Mouse (Mus musculus): ENCODE measurements at regions not wholly inside any gene's neighbourhood (a gene's known extent, or its start where the extent isn't known, plus 50 kb on each side); places are given as distances from the start of the nearest gene placed in this dataset.

DNA sequence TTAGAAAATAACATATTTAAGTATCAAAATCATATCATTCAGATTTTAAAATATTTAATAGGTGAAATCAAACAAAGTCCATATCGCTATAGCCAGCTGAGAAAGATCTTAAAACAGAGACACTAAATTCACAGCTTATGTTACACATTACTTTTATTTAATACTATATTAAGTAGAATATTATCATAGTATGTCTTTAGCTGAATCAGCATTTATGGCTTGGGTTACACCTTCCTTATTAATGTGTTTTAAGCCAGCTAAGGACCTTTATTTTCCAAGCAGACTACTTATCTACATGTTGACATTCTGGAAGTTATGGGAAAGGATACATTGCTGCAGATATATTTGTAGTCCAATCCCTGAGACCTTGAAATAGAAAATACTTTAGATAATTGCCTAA lies 684.9 kb upstream of the Adgrl4 start:
- no peak for DNase-seq

DNA sequence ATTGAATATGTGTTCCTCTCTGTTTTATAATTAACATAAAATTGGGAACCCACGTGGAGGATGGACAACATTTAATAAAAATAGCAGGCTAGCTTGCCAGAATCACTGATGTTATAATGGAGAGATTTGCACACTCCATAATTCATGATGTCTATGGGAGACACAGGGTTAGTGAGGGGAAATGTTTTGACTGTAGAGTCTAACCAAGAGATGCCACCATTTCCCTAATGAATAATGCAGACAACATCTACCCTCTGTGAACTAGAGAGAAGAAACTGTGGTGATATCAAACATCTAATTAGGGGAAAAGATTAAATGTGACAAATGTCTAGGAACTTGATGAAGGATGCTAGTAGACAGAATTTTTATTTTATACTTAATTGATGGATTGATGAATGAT lies 677.8 kb upstream of the Adgrl4 start:
- no peak for DNase-seq

DNA sequence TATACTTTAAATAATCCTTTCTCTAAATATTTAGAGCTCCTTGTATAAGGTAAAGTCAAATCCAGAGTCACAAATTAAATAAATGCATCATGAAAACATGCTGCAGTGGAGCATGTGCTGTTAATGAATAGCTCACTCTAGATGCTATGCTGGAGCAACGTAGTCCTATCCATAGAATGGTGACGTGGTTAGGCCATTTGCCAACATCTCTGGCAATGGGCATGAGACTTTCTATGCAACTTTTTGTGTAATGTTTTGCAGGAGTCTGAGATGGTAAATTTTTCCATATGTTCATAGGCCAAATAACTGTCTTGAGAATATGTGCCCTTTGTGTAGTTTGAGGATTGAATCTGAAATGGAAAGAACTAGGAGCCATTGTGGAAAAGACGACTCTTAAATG lies 653.1 kb upstream of the Adgrl4 start:
- DNase-seq = no peak

DNA sequence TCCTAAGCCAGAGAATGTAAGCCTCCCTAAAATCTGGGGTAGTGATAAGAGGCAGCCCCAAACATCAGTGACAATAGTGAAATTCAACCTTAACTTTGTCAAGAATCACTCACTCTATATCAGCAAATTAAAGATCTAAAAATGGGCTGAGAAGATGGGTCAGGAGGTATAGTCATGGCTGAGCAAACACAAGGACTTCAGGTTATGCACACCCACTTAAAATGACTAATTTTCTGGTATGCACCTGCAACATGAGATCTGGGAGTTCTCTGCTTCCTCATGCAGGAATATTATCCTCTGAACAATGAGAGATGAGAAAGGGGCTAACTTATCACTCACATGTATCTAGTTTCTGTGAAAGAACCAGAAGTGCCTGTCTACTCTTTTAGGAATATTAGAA lies 619.9 kb upstream of the Adgrl4 start:
- DNase-seq = no peak

DNA sequence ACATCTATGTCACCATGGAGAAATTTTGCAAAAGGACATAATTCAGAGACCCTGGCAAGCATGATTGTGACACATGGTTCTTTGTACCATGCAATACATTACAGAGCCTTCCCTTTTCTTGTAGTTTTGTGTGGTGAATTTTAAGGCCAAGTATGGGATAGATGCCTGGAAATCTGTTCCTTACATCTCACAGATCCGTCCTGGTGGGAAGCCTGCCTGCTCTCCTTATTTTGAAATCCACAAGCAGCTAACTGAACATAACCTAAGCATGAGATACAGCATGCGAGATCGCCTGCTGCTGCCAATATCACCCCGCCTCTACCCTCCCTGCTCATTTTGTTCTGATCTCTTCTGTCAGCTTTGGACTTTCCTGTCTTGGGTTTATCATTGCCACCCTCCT lies 618.3 kb upstream of the Adgrl4 start:
- DNase-seq = peak; percentile 17 to 27

DNA sequence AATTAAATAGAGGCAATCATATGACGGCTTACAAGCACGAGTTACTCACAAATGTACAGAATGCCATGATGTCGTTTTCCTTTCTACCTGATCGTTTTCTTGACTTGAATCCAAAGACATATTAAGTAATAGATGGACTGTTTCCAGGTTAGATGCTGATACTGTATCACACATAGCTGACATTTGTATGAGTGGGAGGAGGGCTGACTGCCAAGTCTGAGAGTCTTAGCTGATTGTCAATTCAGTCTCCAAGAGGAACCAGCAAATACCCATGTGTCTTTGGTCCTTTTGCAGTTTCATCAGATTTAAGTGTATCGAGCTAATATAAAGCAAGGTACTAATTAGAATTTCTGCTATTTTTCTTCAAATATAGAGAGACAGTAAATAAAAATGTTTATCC lies 617.6 kb upstream of the Adgrl4 start:
- DNase-seq = peak; percentile 49 to 55

DNA sequence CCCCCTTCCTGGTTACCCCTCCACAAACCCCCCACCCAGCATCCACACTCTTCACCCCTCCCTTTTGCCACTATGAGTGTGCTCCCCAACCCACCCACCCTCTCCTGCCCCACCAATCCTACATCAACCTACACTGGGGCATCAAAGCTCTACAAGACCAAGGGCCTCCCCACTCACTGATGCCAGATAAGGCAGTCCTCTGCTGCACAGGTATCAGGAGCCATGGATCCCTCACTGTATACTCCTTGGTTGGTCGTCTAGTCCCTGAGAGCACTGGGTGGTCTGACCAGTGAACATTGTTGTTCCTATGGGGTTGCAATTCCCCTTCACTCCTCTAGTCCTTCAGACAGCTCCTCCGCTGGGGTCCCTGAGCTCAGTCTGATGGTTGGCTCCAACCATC lies 591.7 kb upstream of the Adgrl4 start:
- no peak for DNase-seq

DNA sequence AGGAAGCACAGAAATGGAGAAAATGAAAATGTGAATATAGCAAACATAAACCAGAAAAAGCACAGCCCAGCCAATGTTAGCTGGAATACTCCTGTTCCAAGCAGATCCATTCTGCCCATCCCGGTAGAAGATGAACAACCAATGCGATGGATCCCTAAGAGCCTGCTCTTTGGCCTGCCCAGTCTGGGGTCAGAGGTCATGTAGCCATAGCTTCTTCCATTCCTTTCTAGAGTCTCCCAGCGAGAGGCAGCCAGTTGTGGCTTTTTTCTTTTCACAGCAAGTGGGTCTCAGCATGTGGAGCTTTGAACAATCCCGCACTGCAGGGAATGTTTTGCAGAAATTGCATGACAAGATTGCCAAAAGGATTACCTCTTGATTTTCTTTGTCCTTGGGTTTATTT lies 585.6 kb upstream of the Adgrl4 start:
- DNase-seq = no peak

DNA sequence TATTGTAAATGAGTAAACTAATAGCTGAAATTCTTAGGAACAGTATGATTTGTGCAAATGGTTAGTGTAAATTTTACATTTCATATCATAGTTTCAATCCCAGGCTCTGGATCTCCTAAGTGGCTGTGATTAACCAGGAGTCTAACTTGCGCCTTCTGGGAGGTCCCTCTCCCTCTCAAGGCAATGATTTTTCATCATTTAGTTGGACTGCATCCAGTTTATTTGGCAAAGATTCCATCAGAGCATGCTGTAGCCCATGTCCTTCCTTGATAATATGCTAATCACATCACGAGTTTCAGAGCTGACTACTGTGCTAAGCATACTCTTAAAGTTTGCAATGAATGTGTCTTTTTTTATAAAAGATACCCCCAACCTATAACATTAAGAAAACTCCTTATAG lies 541.0 kb upstream of the Adgrl4 start:
- no peak for DNase-seq

DNA sequence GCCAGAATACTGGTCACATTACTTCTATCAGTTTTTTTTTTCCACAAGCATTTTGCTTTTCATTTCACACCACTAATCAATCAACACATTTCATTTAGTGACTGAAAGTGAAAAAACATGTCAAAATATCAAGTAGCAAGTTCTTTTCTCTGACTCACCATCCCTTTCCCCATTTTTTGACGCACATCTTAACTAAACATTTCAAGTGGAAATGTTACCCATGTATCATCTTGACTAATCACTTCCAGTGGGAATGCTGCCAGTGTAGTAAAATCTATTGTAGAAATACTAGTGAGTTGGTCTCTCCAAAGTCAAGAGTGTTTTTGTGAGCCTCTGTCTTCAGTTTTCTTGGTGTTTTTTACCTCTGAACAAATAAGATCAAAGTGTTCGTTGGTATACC lies 527.6 kb upstream of the Adgrl4 start:
- DNase-seq = no peak

DNA sequence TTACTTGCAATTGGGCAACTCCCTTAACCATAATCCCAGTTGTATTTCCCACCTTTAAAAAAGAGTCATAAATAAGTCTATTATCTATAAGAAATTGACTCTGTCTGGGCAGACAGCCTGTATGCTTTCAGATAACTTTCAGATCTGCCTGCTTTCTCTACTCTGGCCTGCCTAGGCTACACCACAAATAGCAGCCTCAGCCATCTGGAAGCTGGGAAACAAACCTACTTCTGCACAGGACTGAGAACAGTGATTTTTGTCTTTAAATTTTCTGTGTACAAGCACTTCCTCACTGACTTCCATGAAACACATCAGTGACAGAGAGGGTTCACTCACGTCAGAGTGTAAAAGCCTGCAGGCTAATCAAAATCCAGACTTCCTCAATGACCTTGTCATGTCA lies 482.8 kb upstream of the Adgrl4 start:
- peak in 1 of 2 experiments; percentile 3 for DNase-seq

DNA sequence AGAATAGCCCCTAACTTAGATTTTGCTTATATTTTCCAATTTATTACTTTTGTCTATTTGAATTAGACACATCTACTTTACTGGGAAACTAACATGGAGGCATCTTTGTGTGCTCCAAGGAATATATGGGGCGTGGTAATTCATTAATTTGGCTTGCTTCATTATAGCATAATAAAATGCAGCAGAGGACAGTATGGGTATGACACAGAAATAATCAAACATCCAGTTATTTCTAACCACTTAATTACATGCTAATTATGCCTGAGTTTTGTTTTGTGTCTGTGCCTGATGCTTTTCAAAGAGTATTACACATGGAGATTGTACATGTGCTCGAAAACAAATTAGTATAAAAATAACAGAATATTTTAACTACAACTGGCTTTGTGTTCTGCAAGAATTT lies 438.0 kb upstream of the Adgrl4 start:
- no peak for DNase-seq

DNA sequence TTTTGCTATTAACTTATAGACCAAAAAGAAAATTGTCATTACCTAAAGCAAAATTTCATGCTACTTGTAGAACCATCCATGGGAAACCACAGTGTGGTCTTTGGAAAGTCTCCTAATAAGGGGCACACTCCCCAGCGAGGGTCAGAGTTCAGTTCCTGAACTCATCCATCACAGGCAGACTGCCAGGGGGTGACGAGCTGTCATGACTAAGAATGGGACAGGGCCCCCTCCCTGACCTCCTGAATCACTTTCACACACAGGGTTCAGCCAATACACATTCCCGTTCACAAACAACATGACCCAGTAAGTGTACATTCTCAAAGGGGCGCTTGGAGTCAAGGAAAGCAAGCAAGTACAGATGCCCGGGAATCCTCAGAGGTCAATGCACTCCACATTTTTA lies 437.5 kb upstream of the Adgrl4 start:
- DNase-seq = no peak

DNA sequence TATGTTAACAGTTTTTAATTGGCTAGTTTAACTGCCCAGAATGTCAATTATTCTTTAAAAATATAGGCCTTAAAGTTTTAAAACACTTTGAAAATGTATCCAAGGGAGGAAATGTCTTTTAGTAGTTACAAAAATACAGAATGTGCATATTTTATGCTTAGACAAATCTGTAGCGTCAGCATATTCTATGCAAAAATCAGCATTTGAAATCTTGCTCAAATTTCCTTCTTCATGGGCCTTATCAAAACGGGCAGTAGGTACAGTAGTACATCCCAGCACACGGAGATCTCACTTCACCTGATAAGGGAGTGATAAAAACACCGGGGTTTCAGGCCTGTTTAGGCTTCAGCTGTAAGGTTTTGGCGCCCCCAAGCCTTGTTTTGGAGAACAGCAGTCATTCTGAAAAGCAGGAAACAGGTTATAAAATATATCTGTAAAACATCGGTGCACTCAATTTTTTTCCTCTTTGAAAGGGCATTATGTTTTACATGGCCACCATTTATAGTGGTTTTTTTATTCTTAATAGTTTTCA lies 435.7 kb upstream of the Adgrl4 start:
- DNase-seq = peak; percentile 17 to 35

DNA sequence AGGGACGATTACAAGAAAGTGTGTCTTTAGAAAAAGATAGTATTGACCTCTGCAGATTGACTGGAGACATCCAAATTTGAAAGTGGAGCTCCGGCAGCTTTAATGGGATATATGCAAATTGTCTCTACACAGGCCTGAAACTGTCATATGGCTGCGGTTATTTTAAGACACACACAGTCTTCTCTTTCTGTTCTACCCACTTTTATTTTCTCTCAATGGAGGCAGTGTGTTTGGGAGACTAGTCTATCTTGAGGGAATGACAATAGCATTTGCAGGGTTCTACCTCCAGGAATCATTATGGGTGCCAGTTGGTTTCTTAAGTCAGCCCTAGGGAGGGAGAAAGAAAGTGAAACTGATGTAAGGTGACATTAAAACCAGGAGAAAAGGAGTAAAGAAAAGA lies 434.2 kb upstream of the Adgrl4 start:
- DNase-seq = no peak

DNA sequence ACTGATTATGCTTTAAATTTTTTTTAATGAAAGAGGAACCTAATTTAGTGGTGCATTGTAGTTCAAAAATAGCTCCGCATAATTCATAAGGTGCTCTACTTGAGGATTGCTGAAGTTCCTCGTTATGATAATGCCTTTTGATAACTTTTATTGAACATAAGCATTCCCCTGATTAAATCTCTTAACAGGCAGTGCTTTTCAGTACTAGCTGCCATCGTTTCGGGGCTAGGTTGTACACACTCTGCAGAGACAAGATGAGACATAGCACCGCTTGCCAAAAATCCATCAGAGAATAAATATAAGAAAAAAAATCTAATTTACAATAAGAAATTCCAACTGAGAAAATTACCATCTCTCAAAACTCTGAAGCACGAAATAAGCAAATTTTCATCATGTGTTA lies 433.7 kb upstream of the Adgrl4 start:
- no peak for DNase-seq

DNA sequence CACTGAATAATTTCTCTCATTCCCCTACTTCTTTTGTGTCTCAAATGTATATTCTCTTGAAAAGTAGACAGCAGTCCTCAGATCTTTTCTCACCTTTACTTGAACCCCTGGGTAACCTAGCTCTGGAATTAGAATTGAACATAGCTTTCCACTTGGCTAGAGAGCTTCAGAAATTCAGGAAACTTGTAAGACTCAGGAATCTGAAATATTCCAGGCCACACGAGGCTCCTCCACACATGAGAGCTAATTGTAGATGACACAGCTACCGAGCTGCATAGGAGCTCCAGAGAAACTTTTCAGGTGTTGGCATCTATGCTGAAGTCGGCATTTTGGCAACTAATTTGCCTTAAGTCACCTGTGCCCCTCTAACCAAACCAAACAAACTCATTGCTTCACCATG lies 417.7 kb upstream of the Adgrl4 start:
- no peak for DNase-seq

DNA sequence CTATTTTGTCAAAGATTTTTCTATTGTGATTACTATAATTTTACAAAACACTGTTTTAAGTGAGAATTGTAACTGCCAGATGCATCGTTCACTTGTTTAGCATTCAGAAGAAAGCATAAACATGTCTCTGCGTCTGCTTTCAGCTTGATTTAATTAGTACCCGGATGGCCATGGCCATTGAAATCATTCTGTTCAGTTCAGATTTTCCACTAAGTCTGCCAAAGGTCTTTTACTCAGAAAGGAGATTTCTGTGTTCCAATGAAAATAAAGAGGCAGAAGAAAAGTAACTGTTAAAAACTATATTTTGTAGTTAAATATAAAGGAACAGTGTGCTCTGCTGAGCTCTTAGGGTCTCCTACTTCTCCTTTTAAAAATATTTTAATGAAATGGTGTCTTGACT lies 380.2 kb upstream of the Adgrl4 start:
- DNase-seq = no peak

DNA sequence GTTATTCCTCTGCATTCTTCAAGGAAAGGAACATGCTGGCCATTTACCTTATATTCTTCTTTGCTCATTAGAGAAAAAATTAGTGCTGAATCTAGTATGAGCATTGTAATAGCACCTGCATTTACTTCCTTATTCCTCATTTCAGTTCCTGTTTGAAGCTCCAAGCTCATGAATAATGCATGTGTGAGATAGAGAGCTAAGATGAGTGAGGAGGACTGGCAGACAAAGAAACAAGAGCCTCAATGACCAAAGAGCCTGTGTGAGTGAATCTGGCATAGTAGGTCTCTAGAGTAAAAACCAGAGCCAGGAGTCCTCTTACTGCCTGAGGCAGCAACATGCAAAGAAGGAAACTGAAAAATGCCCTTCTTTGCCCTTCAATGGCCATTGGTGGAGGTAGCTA lies 365.4 kb upstream of the Adgrl4 start:
- DNase-seq = no peak

DNA sequence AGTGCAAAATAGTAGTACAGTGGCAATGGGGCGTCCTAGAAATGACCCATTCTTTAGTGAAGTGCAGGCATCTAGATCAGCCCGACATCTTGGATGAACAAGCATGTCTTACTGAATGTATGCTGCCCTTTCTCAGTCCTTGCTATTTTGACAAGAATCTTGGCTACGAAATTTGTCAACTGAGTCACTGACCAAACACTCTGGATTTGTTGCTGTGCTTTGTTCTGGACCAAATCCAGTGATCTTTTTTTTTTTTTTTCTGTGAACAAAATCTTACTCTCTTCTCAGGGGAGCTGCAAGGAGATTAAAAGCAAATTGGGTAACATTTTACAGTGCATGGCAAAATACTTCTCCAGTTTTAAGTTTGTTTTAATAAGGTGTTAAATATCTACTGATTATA lies 320.9 kb upstream of the Adgrl4 start:
- no peak for DNase-seq

DNA sequence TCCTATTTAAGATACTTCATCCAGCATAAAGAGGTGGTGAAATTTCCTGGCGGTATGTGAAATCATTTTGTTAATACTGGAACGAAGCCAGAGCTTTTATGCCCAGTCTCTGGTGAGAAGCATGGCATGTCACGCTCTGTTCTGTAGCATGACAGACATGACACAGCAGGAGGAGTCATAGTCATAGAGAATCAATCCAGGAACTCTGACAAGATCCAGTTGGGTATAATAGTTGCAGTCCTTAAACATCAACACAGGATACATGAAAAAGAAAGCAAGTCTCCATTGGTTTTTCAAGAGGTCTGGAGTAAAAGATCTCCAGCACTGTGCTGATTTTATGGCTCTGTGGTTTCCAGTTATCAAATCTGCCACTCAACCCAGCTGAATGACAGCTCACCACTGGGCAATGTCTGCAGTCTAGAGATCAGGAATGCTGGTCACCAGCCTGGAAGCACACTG lies 320.1 kb upstream of the Adgrl4 start:
- DNase-seq = no peak

DNA sequence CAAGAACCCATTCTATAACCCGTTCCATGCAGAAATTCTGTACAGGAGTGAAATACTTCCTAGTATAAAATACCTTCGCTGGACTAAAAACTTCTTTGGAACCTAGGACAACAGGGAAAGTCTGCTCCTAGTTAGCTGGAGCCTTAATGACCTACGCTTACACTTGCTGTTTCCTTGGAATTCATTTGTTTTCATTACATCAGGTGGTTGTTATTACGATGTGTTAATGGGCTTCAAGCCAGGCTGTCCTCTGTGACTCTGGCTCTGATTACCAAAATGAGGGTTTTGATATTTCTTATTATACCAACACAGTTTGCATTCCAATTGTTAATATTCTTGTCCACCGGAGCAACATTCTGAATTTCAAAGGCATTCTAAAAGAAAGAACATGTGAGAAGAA lies 313.6 kb upstream of the Adgrl4 start:
- DNase-seq = no peak

DNA sequence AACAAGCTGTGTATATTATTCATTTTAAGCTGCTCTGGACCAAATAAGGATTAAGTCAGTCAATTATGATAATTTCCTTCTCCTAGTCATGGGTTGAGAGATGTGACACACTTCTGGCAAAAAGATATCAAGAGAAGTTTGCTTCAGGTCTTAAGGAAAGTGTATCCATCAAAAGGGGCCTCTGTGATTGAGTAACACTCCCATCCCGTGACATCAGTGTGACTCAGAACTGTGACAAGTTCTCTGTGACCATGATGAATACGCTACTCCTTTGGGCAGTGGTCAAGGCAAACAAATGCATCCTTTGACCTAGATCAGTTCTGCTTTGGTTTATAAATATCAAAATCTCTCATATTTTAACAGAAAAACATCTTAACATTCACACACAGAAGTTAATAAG lies 290.8 kb upstream of the Adgrl4 start:
- no peak for DNase-seq

DNA sequence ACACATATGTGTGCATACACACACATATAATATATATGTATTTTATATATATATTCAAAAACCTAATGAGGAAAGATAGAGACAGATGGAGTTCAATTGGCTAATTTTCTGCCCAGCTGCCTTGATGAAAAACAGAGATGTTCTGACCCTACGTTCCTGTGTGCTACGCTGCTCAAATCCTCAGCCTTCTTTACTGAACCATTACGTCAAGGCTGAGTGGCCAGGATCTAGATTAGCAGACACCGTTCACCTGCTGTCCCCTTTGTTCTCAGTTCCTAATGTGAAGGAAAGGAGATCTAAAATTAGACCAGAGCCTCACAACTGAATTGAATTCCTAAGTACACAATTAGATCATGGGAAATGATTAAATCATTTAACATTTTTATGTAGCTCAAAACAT lies 284.3 kb upstream of the Adgrl4 start:
- no peak for DNase-seq

DNA sequence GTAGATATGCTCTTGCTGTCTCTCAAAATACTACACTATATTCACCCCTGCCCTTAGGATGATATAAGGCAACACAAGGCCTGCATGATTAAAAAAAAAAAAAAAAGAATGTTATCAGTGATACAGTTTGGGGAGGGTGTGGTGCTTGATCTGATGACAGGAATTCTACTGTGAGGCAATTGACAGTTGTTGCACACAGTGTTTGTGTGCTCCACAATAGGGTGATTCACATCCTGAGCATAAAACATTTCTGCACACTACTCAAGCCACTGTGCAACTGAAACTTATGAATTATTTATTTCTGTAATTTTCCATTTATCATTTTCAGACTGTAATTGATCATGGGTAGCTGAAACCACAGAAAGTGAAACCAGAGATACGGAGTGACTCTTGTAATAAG lies 277.2 kb upstream of the Adgrl4 start:
- DNase-seq = no peak

DNA sequence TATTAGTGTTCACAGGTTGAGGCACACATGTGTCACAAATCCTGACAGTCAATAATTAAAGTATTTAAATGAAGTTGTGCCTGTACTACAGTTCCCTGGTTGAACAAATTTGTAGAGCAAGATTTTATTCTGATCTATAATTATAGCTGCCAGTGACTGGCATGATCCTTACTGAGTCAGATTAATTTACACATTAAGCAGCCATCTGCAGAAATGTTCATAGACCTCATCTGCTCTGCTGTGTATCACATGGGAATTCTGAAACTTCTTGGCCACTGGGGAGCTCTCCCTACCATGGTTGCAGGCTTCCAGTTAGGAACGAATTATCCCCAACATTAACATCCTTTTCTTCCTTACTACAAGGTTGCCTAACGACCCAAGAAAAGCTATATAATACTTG lies 255.6 kb upstream of the Adgrl4 start:
- DNase-seq = no peak
